Mouse (Mus musculus) cerebellum, postnatal 4 days (tissue): ENCODE data around the gene Ssh2.
A peak's percentile ranks its signal among the peaks of the same experiment; 100 is the strongest.

Source experiments
- DNase-seq, 2 experiments: peaks; one replicate each; pipeline ENCODE4 v3.0.0; 2022; ENCODE audit warnings: low spot score in 2 of 2, mixed read lengths in 1 of 2

Ssh2 gene

DNA sequence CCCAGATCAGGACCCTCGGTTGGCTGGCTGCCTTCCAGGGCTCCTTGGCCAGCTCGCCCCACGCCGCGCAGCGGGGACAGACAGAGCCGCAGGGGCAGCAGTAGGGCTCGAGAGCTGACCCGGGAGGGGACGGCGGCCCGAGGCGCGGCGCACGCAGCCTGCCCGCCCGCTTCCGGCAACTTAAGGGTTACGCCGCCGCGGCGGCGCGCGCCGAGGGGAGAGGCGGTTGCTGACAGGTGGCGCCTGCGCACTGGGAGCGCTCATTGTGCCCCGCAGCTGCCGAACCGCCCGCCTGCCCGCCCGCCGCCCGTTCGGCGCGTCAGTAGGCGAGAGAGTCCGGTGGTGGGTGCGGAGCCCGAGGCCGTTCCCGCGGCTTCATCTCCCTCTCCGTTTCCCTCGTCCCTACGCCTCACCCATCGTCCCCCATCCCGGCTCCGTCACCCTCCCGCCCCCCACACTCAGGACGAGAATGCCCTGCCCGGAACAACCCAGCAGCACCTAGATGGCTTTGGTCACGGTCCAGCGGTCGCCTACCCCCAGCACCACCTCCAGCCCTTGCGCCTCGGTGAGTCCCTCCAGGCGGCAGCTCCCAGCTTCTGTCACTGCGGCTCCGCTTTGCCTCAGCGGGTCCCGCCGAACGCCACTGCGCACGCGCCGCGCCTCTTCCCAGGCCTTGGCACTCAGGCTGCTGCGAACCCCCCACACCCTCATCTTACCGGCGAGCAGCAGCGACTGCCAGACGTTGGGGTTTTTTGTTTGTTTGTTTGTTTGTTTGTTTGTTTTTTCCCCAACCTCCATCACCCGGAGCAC lies at the start of gene Ssh2:
Gene Ssh2 (plus strand): TSS at position 337 of the 810 bp plus-strand sequence.
- DNase-seq = peak; percentile 70 to 87

DNA sequence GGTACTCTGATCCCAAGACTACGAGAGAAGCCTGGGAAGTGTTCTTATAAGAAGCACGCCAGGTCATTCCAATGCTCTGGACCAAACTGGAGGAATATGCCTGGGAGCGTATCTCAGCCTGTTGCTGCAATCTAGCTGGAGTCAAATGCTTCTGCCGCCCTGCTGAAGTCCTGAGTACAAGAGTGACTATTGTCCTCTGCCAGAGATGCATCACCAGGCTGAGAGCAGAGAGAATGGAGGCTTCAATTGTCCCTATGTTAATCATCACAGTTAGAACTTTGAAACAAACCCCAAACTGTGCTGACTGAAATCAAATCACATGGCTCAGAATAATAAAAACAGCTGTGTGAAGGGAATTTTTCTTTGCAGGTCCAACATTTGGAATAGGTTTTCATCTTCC lies 42.4 kb upstream of the Ssh2 start:
- no peak for DNase-seq

- no peak for DNase-seq
Observed at GRCm38 (mm10) chr11:77174531-77174930, 41.6 kb upstream of the Ssh2 start.

GRCm38 (mm10) chr11:77179771-77180170 lies 36.3 kb upstream of the Ssh2 start:
- no peak for DNase-seq

DNA sequence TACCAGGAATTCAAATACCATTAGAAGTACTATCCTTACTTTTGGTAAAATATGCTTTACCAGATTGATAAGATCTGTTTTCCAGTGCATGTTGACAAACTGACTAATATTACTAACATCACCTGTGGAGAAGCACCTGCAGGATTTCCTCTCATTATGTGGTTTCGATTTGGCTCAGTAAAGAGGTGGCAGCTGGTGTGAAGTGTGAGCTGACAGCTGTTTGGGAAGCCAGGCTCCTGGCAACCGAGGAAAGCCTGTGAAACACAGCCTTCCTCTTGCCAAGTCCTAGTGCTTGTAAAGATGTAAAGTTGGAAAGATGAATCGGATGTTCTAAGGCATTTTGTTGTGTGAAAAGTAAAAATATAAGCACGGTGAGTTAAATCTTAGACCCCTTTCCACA lies 35.2 kb upstream of the Ssh2 start:
- DNase-seq = peak in 1 of 2 experiments; percentile 35

DNA sequence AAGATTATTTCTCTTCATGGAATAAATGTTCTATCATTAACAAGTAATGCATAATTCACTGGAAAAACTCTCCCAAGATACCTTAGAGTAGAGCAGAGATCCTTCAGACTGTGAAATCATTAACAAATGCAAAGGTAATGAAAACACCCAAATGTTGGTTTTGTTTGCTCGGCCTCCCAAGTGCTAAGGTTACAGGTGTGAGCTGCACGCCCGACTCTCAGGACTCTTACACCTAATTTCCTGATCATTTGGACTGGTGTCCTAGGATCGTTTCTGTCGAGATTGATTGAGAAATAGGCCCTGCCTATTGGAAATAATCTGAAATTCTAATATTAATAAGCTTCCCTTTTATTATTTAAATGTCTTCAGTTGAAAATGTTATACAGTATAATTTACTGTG lies 34.6 kb upstream of the Ssh2 start:
- DNase-seq = no peak

GRCm38 (mm10) chr11:77182041-77182440 lies 34.0 kb upstream of the Ssh2 start:
- no peak for DNase-seq

DNA sequence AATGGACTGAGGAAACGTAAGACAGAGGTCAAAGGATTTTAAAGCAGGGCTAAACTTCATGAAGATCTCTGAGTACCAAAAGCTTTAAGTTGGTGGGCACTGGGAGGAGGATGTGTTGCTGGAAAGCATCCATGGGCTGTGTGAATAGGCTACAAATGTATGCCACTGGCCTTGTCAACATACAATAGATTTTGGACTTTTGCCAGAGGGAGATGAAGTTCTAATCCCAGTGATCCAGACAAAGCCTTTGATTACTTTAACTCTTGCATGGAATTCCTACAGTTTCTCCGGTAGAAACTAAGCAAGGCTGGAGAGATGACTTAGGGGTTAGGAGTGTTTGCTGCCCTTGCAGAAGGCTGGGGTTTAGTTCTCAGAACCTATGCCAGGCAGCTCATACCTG lies 33.5 kb upstream of the Ssh2 start:
- DNase-seq = no peak

- DNase-seq = no peak
Observed at GRCm38 (mm10) chr11:77184926-77185325, 31.2 kb upstream of the Ssh2 start.

GRCm38 (mm10) chr11:77188868-77189267 lies 27.2 kb upstream of the Ssh2 start, which contains the start of gene Efcab5:
Gene Efcab5 (minus strand): TSS chr11:77188968.
- DNase-seq = no peak

DNA sequence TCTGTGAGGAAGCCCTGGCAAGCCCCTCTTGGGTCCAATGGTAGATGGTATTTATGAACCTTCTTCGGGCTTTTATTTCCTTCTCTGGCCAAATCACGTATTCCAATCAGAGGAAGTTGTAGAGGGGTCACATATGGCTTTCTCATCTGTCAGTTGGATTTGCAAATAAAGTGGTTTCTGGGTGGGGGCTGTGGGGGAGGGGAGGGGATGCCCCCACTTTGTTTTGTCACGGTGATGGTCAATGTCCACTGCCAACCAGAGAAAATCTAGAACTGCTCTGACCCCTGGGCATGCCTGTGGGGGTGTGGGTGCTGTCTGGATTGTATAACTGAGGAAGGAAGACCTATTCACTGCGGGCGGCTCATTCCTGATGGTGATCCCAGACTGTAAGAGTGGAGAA lies 22.7 kb upstream of the Ssh2 start:
- no peak for DNase-seq

- DNase-seq = no peak
Observed at GRCm38 (mm10) chr11:77193941-77194553, 22.0 kb upstream of the Ssh2 start.

- no peak for DNase-seq
Observed at GRCm38 (mm10) chr11:77194762-77195161, 21.3 kb upstream of the Ssh2 start.

DNA sequence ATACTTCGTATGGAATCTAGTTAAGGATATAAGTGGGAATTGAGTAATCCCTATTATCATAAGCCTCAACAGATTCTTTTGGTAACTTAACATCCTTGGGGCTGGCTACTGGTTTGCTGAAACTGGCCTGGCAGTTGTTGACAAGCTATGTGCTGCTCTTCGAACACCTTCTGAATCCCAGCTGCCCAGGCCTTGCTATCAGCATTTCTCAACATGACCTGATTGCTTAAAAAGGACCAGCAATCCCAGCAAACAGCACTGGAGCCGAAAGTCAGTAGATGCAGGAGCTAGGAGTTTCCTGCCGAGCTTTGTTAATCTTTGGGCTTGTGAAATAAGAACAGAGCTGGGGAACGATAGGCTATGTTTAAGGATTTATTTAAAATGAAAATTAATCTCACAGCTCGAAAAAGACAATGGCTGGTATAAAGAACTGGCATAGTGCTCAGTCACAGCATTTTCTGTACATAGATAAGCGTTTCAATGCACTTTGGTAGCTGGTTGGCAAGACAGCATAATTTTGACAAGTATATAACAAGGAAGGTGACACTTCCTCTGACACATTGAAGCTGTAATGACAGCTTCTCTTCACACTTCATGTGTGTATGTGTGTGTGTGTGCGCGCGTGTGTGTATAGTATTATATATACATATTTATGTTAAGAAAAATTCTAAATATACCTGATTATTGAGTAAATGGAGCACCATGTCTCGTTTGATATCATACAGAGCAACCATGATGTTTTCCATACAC lies 20.6 kb upstream of the Ssh2 start:
- no peak for DNase-seq

DNA sequence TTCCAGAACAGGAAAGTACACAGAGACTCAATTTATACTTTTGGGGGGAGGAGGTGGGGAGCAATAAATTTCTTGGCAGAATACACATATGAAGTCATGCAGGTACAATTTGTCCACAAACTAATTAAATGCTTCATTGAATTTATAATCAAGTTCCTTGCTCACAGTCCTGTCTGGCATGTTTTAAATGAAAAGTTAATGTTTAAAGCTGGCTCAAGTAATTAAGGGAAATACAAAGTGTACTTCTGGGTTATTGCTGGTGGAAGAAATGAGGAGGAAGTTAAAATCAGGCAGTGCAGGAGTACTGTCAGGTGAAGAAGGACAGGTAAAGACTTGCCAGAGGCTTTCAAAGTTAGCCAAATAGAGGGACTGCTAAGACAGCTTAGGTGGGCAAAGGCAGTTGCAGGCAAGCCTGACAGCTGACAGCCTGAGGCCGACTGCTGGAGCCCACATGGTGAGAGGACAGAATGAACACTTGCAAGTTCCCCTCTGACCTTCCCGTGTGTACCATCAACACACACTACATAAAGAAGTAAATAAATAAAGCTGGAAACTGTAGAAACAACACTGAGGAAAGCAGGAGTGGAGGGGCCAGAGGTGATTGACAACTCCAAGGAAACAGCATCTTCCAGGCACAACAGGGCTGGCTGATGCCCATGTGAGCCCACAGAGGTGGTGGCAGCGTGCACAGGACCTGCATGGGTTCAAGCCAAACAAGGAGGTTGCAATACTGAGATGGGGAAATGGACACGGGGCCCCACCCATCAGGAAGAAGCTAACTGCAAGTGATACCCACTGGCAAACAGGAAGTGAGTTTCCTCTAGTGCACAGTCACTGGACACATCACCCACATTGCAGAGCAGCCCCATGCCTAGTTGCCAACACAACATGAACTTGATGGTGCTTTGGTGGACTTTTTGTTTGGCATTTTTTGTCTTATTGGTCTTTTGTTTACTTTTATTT lies 19.6 kb upstream of the Ssh2 start:
- DNase-seq = no peak

DNA sequence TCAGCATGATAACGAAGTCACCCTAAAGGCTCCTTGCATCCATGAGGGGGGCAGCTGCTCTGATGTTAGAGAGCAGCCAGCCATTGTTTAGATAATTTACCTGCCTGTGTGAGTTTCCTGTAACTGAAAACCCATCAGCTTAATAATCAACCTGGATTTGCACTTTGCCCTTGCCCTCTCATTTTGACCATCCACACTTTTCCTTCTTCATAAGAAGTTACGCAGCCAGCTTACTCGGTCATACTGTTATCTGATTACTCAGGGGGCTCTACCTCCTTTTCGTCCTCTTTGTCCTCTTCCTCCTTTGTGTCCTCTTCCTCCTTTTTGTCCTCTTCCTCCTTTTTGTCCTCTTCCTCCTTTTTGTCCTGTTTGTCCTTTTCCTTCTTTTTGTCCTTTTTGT lies 16.5 kb upstream of the Ssh2 start:
- no peak for DNase-seq

- DNase-seq = no peak
Observed at GRCm38 (mm10) chr11:77200703-77201102, 15.4 kb upstream of the Ssh2 start.

DNA sequence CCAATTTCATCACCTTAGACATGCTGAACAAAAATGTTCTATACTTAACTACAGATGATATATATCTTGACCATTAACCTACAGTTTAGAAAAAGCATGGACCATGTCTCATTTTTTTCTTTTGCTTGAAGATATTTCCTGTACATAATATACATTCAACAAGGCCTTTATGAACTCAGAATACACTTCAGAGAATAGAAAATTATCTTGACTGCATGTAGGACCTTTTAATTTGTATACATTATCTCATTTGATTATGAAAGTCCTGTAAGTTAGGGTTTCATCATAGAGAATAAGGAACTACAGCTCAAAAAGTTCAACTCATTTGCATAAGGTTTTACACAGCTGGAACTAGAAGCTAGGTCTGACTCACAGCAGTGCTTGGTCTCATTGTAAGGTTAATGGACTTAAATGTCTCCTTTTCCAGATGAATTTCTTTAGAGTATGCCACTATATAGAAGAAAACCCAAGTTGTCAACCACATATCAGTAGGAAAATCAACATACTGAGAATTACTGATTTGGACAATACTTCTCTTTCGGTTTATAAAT lies 1.9 kb upstream of the Ssh2 start:
- no peak for DNase-seq

- peak in 1 of 2 experiments; percentile 37 for DNase-seq
Observed at GRCm38 (mm10) chr11:77214755-77215154, 1.3 kb upstream of the Ssh2 start.

GRCm38 (mm10) chr11:77215483-77215882 lies 604 bp upstream of the Ssh2 start:
- no peak for DNase-seq

- no peak for DNase-seq
Observed at GRCm38 (mm10) chr11:77216761-77217130, 659 bp downstream of the Ssh2 start.
